Mouse (Mus musculus) activated CD4-positive, CD25-positive, alpha-beta regulatory T cell, adult 9 weeks (primary cell): ENCODE measurements around the gene Krtdap. TPM values are rescaled to one million over a fixed set of nuclear protein-coding genes. Genes with fewer than 3 reads are reported as not detected.

Source experiments
- polyA plus RNA-seq: library from polyadenylated mRNA; unstranded; fragments of 100-300 nt; shearing (Covaris generic); gene quantifications from one replicate; pipeline ENCODE4 v1.2.1, GENCODE M21; 2017

Gene Krtdap
- not detected for polyA plus RNA-seq

DNA sequence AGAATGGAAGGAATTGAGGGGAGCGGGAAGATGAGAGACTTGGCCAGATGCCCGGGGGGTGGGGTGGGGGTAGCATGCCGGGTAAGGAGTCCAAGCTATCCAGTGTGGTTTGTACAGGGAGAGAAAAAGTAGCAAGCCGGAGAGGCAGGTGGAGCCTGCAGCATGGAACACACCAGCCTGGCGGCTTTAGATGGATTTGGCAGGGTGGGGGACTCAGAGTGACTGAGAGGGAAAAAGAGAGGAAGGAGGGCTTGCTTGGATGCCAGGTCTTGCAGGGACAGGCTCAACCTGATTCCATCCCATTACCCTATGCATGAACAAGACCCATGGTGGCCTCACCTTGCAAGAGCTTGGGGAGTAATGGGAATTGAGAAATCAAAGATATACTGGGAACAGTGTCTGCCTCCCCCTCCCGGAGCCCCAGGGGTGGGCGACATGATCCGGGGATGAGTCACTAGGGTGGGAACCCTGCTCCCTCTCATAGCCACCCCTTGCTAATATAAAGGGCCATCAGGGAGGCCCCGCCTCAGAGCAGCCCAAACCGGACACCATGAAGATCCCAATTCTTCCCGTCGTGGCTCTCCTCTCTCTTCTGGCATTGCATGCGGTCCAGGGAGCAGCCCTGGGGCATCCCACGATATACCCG is at the start of gene Krtdap:
TSS of gene Krtdap (plus strand) at position 520 of the 646 bp plus-strand sequence.

DNA sequence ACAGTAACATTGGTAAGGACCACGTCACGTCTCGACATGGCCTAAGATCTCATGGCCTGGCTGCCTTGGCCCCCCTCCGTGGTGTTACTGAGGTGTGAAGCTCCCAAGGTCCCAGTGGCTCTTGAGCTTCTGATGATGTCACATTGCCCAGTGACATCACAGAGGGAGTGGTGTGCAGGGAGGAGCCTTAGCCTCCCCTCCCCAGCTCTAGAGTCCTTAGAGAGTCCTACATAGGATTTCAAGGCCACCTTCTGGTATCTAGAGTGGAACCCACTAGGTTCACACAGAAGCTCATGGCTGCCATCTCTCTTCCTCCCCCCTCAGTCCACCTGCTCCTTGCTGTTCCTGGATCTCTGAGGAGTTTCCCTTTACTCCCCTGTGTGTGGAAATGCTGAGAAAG is 44.1 kb upstream of the Krtdap start, which contains the start of gene Gapdhs:
TSS of gene Gapdhs (minus strand) at position 65 of the 400 bp plus-strand sequence.

DNA sequence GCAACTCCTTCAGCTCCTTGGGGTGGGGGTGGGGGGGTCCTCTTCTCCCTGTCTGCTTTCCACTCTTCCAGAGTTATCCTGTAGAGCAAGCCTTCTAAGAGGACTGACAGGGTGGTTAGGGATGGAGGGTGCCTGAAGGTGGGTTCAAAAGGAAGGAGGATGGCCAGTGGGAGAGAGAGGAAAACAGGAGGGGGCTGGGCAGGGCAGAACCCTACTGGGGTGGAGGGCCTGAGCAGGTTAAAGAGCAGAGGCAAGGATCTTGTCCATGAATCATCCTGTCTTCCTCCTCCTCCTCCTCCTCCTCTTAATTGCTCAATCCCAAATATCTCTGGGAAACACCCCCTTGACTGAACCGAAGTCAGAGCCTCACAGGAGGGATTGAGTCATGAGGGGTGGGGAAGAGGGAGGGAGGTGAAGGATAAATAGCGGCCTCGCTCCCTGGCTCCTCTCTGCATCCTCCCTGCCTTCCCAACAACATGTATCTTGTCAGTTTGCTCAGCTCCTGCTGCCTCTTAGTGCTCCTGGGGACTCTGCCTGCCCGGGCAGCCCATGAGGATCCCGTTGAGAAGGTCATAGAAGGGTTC is 36.5 kb upstream of the Krtdap start, which contains the start of gene Sbsn:
TSS of gene Sbsn (plus strand) at position 386 of the 584 bp plus-strand sequence.

DNA sequence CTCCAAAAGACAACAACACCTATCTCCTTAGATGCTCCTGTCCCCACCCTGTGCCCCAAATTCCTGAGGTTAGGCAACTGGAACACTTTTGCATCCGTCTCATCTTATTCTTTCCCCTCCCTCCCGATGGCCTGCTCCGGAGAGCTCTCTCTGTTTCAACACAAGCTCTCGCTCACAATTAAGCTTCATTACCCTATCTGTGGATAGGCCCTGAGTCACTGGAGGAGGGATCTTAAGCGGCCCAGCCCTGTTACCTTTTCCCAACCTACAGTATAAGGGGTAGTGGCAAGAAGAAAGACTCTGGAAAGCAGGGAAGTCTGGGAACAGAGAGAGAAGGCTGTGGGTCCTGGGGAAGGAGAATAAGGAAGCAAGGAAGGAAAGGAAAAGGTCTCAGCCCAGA is 24.2 kb upstream of the Krtdap start, which contains the start of gene Dmkn:
TSS of gene Dmkn (plus strand) at position 301 of the 400 bp plus-strand sequence.

DNA sequence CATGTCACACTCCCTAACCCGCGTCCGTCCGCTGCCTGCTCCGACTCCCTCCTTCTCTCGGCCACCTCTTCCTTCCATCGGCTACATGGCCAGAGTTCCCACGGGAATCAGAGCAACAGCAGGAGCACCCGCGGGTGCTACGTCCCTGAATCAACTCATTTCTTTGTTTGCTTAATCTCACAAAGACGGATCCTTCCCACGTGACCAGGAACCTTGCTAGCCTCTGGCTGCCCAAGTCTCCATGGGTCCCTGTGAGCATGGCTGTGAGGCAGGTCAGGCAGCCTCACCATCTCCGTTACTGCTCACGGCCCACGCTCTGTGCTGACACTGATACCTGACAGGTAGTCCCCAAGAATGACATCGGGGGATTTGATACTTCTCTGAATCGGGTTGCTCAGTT is 36.0 kb downstream of the Krtdap start, which contains the start of gene Ffar2:
TSS of gene Ffar2 (minus strand) at position 101 of the 400 bp plus-strand sequence.

Other genes starting within 250 kb of the Krtdap start
- gene Hspb6, start 235.7 kb upstream of the Krtdap start, polyA plus RNA-seq: 3.2 TPM
- gene Proser3, start 235.6 kb upstream of the Krtdap start, polyA plus RNA-seq: 10.4 TPM
- gene Lin37, start 228.1 kb upstream of the Krtdap start, polyA plus RNA-seq: 108 TPM
- 42.0 TPM for gene U2af1l4, start 224.6 kb upstream of the Krtdap start, polyA plus RNA-seq
- 105 TPM for gene Gm49396, start 224.6 kb upstream of the Krtdap start, polyA plus RNA-seq
- gene Psenen, start 224.3 kb upstream of the Krtdap start, polyA plus RNA-seq: 242 TPM
- gene Igflr1, start 222.5 kb upstream of the Krtdap start, polyA plus RNA-seq: 243 TPM
- gene Kmt2b, start 199.2 kb upstream of the Krtdap start, polyA plus RNA-seq: 12.2 TPM
- gene Zbtb32, start 189.0 kb upstream of the Krtdap start, polyA plus RNA-seq: 17.6 TPM
- gene Upk1a, start 175.0 kb upstream of the Krtdap start, polyA plus RNA-seq: 0.45 TPM
- 808 TPM for gene Cox6b1, start 161.7 kb upstream of the Krtdap start, polyA plus RNA-seq
- not detected for gene Etv2, start 152.0 kb upstream of the Krtdap start, polyA plus RNA-seq
- 206 TPM for gene Rbm42, start 137.6 kb upstream of the Krtdap start, polyA plus RNA-seq
- 31.3 TPM for gene Haus5, start 122.9 kb upstream of the Krtdap start, polyA plus RNA-seq
- gene Pmis2, start 116.3 kb upstream of the Krtdap start, polyA plus RNA-seq: not detected
- not detected for gene 2200002J24Rik, start 89.0 kb upstream of the Krtdap start, polyA plus RNA-seq
- not detected for gene Atp4a, start 75.7 kb upstream of the Krtdap start, polyA plus RNA-seq
- gene Tmem147, start 58.4 kb upstream of the Krtdap start, polyA plus RNA-seq: 109 TPM
- 0.32 TPM for gene Gapdhs, start 44.2 kb upstream of the Krtdap start, polyA plus RNA-seq
- gene Sbsn, start 36.4 kb upstream of the Krtdap start, polyA plus RNA-seq: 1.5 TPM
- not detected for gene Dmkn, start 24.1 kb upstream of the Krtdap start, polyA plus RNA-seq
- gene Ffar2, start 35.9 kb downstream of the Krtdap start, polyA plus RNA-seq: not detected
- not detected for gene Ffar3, start 68.3 kb downstream of the Krtdap start, polyA plus RNA-seq
- not detected for gene Ffar1, start 73.7 kb downstream of the Krtdap start, polyA plus RNA-seq
- 16.4 TPM for gene Cd22, start 92.4 kb downstream of the Krtdap start, polyA plus RNA-seq
- not detected for gene Mag, start 127.0 kb downstream of the Krtdap start, polyA plus RNA-seq
- not detected for gene Hamp2, start 136.8 kb downstream of the Krtdap start, polyA plus RNA-seq
- not detected for gene Hamp, start 156.1 kb downstream of the Krtdap start, polyA plus RNA-seq
- 7.3 TPM for gene Usf2, start 168.9 kb downstream of the Krtdap start, polyA plus RNA-seq
- gene Lsr, start 185.6 kb downstream of the Krtdap start, polyA plus RNA-seq: 4.5 TPM
- gene Fam187b, start 185.9 kb downstream of the Krtdap start, polyA plus RNA-seq: 1.1 TPM